ENCODE assay signal across 21 mouse cellular contexts in the genomic region with DNA sequence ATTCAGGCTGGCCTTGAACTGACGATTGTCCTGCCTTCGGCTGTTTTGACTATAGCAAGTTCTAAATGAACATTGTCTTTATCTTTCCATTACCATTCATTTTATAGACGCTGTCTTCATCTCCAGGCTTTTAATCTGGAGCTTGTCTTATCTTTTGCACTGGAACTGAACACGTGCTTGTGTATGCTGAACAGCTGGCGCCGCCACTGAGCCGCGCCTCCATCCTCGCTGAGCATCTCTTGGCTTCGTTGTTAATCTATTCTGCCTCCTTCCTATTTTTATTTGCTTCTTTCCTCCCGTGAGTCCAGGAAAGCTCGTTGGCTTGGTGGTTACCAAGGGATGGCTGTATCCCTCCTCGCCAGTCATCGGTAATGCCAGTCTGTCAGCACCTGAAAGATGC.
DNase-seq lines count a peak whose midpoint lies in the region; ATAC-seq and TF ChIP-seq lines count a peak whose summit lies in the region.
"Had no signal": no experiment of that assay in that cellular context is flagged by ENCODE, and none has a peak within 500 bp of the region (broad histone marks: within the 10 kb centered on the region; RNA-seq: fewer than 3 reads in every experiment).

No protein-coding gene starts in this region.

- intact Hi-C loops in left cerebral cortex, postnatal 4 days (cut with DNase I): loop anchor here (5.0 kb wide), 1 partner anchor 77 kb away; no protein-coding TSS in a partner anchor

- no peak for TF ChIP-seq EP300 in stomach, postnatal 0 days (optimal IDR thresholded peaks at IDR 0.05)

- no peak overlapping the region for H3K4me2 ChIP-seq in midbrain, postnatal 0 days (ENCODE audit: low read depth, low read length, poor library complexity, severe bottlenecking)
- no peak overlapping the region for H3K4me2 ChIP-seq in midbrain, embryonic 11.5 days
- H3K4me2 ChIP-seq in stomach, postnatal 0 days (replicated peaks; ENCODE audit: low read depth): no peak overlapping the region
- H3K4me2 ChIP-seq: forebrain, embryonic 13.5 days; hindbrain, embryonic 13.5 days; intestine, embryonic 15.5 days had no signal

- peaks cover 35% of the 10 kb centered on the region for H3K36me3 ChIP-seq in midbrain, postnatal 0 days (ENCODE audit: insufficient read depth, low read length)
- H3K36me3 ChIP-seq in midbrain, embryonic 11.5 days (ENCODE audit: control insufficient read depth, insufficient read depth, low read length): no peaks in the 10 kb centered on the region
- no peaks in the 10 kb centered on the region for H3K36me3 ChIP-seq in stomach, postnatal 0 days (ENCODE audit: control insufficient read depth, insufficient read depth, low read length)
- H3K36me3 ChIP-seq: embryonic facial prominence, embryonic 10.5 days; heart, embryonic 10.5 days; intestine, embryonic 15.5 days had no signal

- WGBS in midbrain, postnatal 0 days: 73% methylated on average over 14 of the region's 14 CpGs
- WGBS in midbrain, embryonic 11.5 days: 85% methylated on average over 14 of the region's 14 CpGs
- 56% methylated on average over 14 of the region's 14 CpGs for WGBS in stomach, postnatal 0 days

- no peak overlapping the region for H3K9ac ChIP-seq in midbrain, postnatal 0 days (replicated peaks; ENCODE audit: low read length, poor library complexity, severe bottlenecking)
- H3K9ac ChIP-seq in midbrain, embryonic 11.5 days (ENCODE audit: low read length): no peak overlapping the region
- no peak overlapping the region for H3K9ac ChIP-seq in stomach, postnatal 0 days (ENCODE audit: low read length)
- H3K9ac ChIP-seq: forebrain, embryonic 13.5 days; hindbrain, embryonic 13.5 days; intestine, embryonic 15.5 days had no signal

- peak; percentile 46 for TF ChIP-seq CTCF in midbrain, postnatal 0 days (IDR thresholded peaks at IDR 0.05)
- peak; percentile 22; the same call in 1 of the 2 replicates for TF ChIP-seq CTCF in stomach, postnatal 0 days (IDR thresholded peaks at IDR 0.05; ENCODE audit: low read depth)

- H3K27ac ChIP-seq in midbrain, postnatal 0 days (ENCODE audit: low read depth, low read length): no peak overlapping the region
- H3K27ac ChIP-seq in midbrain, embryonic 11.5 days (ENCODE audit: low read depth, low read length): no peak overlapping the region
- H3K27ac ChIP-seq in stomach, postnatal 0 days (replicated peaks): no peak overlapping the region
- H3K27ac ChIP-seq: embryonic facial prominence, embryonic 10.5 days; forebrain, embryonic 13.5 days; heart, embryonic 10.5 days; hindbrain, embryonic 13.5 days; intestine, embryonic 15.5 days had no signal

- H3K4me3 ChIP-seq in midbrain, postnatal 0 days (ENCODE audit: low read depth, low read length): no peak overlapping the region
- H3K4me3 ChIP-seq in midbrain, embryonic 11.5 days (ENCODE audit: low read depth, low read length): no peak overlapping the region
- H3K4me3 ChIP-seq in stomach, postnatal 0 days (ENCODE audit: low read depth, low read length): no peak overlapping the region
- H3K4me3 ChIP-seq: embryonic facial prominence, embryonic 10.5 days; forebrain, embryonic 13.5 days; heart, embryonic 10.5 days; hindbrain, embryonic 13.5 days; intestine, embryonic 15.5 days had no signal

- H3K9me3 ChIP-seq in midbrain, postnatal 0 days (ENCODE audit: low read length): no peaks in the 10 kb centered on the region
- no peaks in the 10 kb centered on the region for H3K9me3 ChIP-seq in midbrain, embryonic 11.5 days (ENCODE audit: control insufficient read depth, low read length)
- H3K9me3 ChIP-seq in stomach, postnatal 0 days (ENCODE audit: control insufficient read depth, low read length): no peaks in the 10 kb centered on the region
- H3K9me3 ChIP-seq: embryonic facial prominence, embryonic 10.5 days; forebrain, embryonic 13.5 days; heart, embryonic 10.5 days; hindbrain, embryonic 13.5 days; intestine, embryonic 15.5 days had no signal

- H3K27me3 ChIP-seq in midbrain, postnatal 0 days (ENCODE audit: insufficient read depth, low read length): no peaks in the 10 kb centered on the region
- H3K27me3 ChIP-seq in midbrain, embryonic 11.5 days (ENCODE audit: control insufficient read depth, insufficient read depth, low read length): no peaks in the 10 kb centered on the region
- H3K27me3 ChIP-seq in stomach, postnatal 0 days (ENCODE audit: control insufficient read depth, insufficient read depth, low read length): no peaks in the 10 kb centered on the region
- H3K27me3 ChIP-seq: forebrain, embryonic 13.5 days; intestine, embryonic 15.5 days had no signal

- no peaks in the 10 kb centered on the region for H3K4me1 ChIP-seq in midbrain, postnatal 0 days (ENCODE audit: insufficient read depth, low read length)
- H3K4me1 ChIP-seq in midbrain, embryonic 11.5 days (ENCODE audit: control insufficient read depth, insufficient read depth, low read length): no peaks in the 10 kb centered on the region
- H3K4me1 ChIP-seq in stomach, postnatal 0 days (replicated peaks; ENCODE audit: control insufficient read depth, insufficient read depth): no peaks in the 10 kb centered on the region
- H3K4me1 ChIP-seq: forebrain, embryonic 13.5 days; heart, embryonic 10.5 days; hindbrain, embryonic 13.5 days; intestine, embryonic 15.5 days had no signal

- ATAC-seq in frontal cortex, adult (ENCODE audit: low TSS enrichment): peak; percentile 48; the same call in 1 of the 2 replicates
- ATAC-seq in midbrain, postnatal 0 days (ENCODE audit: low FRiP score): no peak
- no peak for ATAC-seq in midbrain, embryonic 11.5 days (ENCODE audit: low FRiP score)
- ATAC-seq in stomach, postnatal 0 days (ENCODE audit: low FRiP score, low TSS enrichment): no peak
- ATAC-seq: forebrain, embryonic 13.5 days; intestine, embryonic 15.5 days had no signal

- no peak for DNase-seq in frontal cortex, postnatal 14 days (ENCODE audit: low spot score in 2 of 2)
- peak; percentile 19 for DNase-seq in midbrain, postnatal 0 days (ENCODE audit: low spot score)
- DNase-seq in midbrain, embryonic 11.5 days (ENCODE audit: low spot score, missing footprints): no peak
- DNase-seq in brain, adult 2 months (ENCODE audit: low read depth, low spot score): peak; percentile 65
- no peak for DNase-seq in stomach, postnatal 0 days (ENCODE audit: low spot score)
- DNase-seq in left cerebral cortex, postnatal 4 days: no peak
- DNase-seq: adrenal gland, adult 2 months; adrenal gland, postnatal 25 days; cerebellum, adult 11-12 months; cerebellum, adult 9-10 months; cerebellum, postnatal 36 days; gastrocnemius, postnatal 36 days; heart, adult 18-20 months; heart, postnatal 10 days; heart, postnatal 4 days had no signal

Comparison
In these comparisons a context has a peak if more than half of its experiments do, and no peak if none do; other contexts are left out.
1. DNase-seq: peak in midbrain, postnatal 0 days (single experiment) and brain, adult 2 months (single experiment); none in frontal cortex, postnatal 14 days (0 of 2), midbrain, embryonic 11.5 days (single experiment), stomach, postnatal 0 days (single experiment) and left cerebral cortex, postnatal 4 days (single experiment).